Mouse (Mus musculus) right cerebral cortex, adult 18-20 months (tissue): ENCODE measurements around the gene Slc2a1.

Experiments
- DNase-seq: peaks from one replicate; pipeline ENCODE4 v3.0.0; 2022; ENCODE audit warnings: mixed read lengths

Gene Slc2a1

GRCm38 (mm10) chr4:119098216-119099210, 10.0 kb upstream of the Slc2a1 start:
- DNase-seq, result peak; percentile 37

GRCm38 (mm10) chr4:119101392-119101791, 7.1 kb upstream of the Slc2a1 start:
- DNase-seq, result no peak

- DNase-seq, result peak; percentile 77
Observed at GRCm38 (mm10) chr4:119102350-119103126, 6.0 kb upstream of the Slc2a1 start.

GRCm38 (mm10) chr4:119104847-119105246, 3.7 kb upstream of the Slc2a1 start:
- no peak for DNase-seq

GRCm38 (mm10) chr4:119105704-119106103, 2.8 kb upstream of the Slc2a1 start:
- DNase-seq, result peak; percentile 67

- DNase-seq, result no peak
Observed at GRCm38 (mm10) chr4:119107867-119108266, 644 bp upstream of the Slc2a1 start.

GRCm38 (mm10) chr4:119109640-119110039, 1.1 kb downstream of the Slc2a1 start:
- no peak for DNase-seq

GRCm38 (mm10) chr4:119110512-119110911, 2.0 kb downstream of the Slc2a1 start:
- no peak for DNase-seq

GRCm38 (mm10) chr4:119111410-119111809, 2.9 kb downstream of the Slc2a1 start:
- no peak for DNase-seq

- DNase-seq, result no peak
Observed at GRCm38 (mm10) chr4:119112256-119112885, 3.9 kb downstream of the Slc2a1 start.

- DNase-seq, result no peak
Observed at GRCm38 (mm10) chr4:119115611-119116070, 7.1 kb downstream of the Slc2a1 start.

- no peak for DNase-seq
Observed at GRCm38 (mm10) chr4:119116336-119116735, 7.8 kb downstream of the Slc2a1 start.

- DNase-seq, result no peak
Observed at GRCm38 (mm10) chr4:119117571-119117970, 9.1 kb downstream of the Slc2a1 start.

- DNase-seq, result no peak
Observed at GRCm38 (mm10) chr4:119118659-119119077, 10.2 kb downstream of the Slc2a1 start.

- DNase-seq, result no peak
Observed at GRCm38 (mm10) chr4:119119354-119119753, 10.8 kb downstream of the Slc2a1 start.

GRCm38 (mm10) chr4:119120095-119120494, 11.6 kb downstream of the Slc2a1 start:
- DNase-seq, result no peak

- peak; percentile 74 for DNase-seq
Observed at GRCm38 (mm10) chr4:119121249-119121648, 12.7 kb downstream of the Slc2a1 start.

- DNase-seq, result no peak
Observed at GRCm38 (mm10) chr4:119124771-119125273, 16.3 kb downstream of the Slc2a1 start.

- no peak for DNase-seq
Observed at GRCm38 (mm10) chr4:119125577-119126270, 17.2 kb downstream of the Slc2a1 start.

- no peak for DNase-seq
Observed at GRCm38 (mm10) chr4:119127229-119127628, 18.7 kb downstream of the Slc2a1 start.

- no peak for DNase-seq
Observed at GRCm38 (mm10) chr4:119128547-119128946, 20.0 kb downstream of the Slc2a1 start.

GRCm38 (mm10) chr4:119129096-119129495, 20.6 kb downstream of the Slc2a1 start:
- DNase-seq, result no peak
